10 mouse cellular contexts compared by ENCODE assay signal in genomic region chr2:166324954-166325353, GRCm38 (mm10).
A peak's percentile ranks its signal among the peaks of the same experiment; 100 is the strongest.
DNase-seq lines count a peak whose midpoint lies in the region; ATAC-seq and TF ChIP-seq lines count a peak whose summit lies in the region.
"Had no signal": no experiment of that assay in that cellular context is flagged by ENCODE, and none has a peak within 500 bp of the region (broad histone marks: within the 10 kb centered on the region; RNA-seq: fewer than 3 reads in every experiment).

No protein-coding gene starts in this region.

- no peak overlapping the region; the same call in 1 of the 2 replicates for H3K9ac ChIP-seq in heart, embryonic 14.5 days (ENCODE audit: low read length)
- 0 out of 2 replicates have a peak overlapping the region, but pooled peaks have one; percentile 7 for H3K9ac ChIP-seq in lung, embryonic 16.5 days (ENCODE audit: low read length)
- H3K9ac ChIP-seq in hindbrain, embryonic 14.5 days = no peak overlapping the region
- H3K9ac ChIP-seq in stomach, embryonic 16.5 days (ENCODE audit: low read length) = no peak overlapping the region

- peak overlapping the region; percentile 7; the same call in 1 of the 2 replicates for H3K4me2 ChIP-seq in heart, embryonic 14.5 days (ENCODE audit: low read length)
- H3K4me2 ChIP-seq in lung, embryonic 16.5 days (ENCODE audit: low read depth, low read length) = no peak overlapping the region
- no peak overlapping the region for H3K4me2 ChIP-seq in hindbrain, embryonic 14.5 days (replicated peaks)
- no peak overlapping the region for H3K4me2 ChIP-seq in stomach, embryonic 16.5 days (ENCODE audit: low read depth, low read length)

- H3K36me3 ChIP-seq in heart, embryonic 14.5 days (ENCODE audit: control insufficient read depth, insufficient read depth, low read length) = no peaks in the 10 kb centered on the region
- H3K36me3 ChIP-seq in lung, embryonic 16.5 days (ENCODE audit: control insufficient read depth, insufficient read depth, low read length) = no peaks in the 10 kb centered on the region
- H3K36me3 ChIP-seq in hindbrain, embryonic 14.5 days (replicated peaks; ENCODE audit: control insufficient read depth, insufficient read depth) = no peaks in the 10 kb centered on the region
- H3K36me3 ChIP-seq in stomach, embryonic 16.5 days (ENCODE audit: control insufficient read depth, insufficient read depth, low read length) = no peaks in the 10 kb centered on the region

- H3K4me1 ChIP-seq in heart, embryonic 14.5 days (ENCODE audit: control insufficient read depth in 2 of 2, insufficient read depth in 2 of 2, low read length in 2 of 2) = peaks cover 21 to 38% of the 10 kb centered on the region in 2 experiments
- H3K4me1 ChIP-seq in lung, embryonic 16.5 days (replicated peaks; ENCODE audit: control insufficient read depth, insufficient read depth, low read length) = peaks cover 24% of the 10 kb centered on the region
- no peaks in the 10 kb centered on the region for H3K4me1 ChIP-seq in lung, adult 2 months (ENCODE audit: control insufficient read depth, insufficient read depth, low read length)
- peaks cover 23% of the 10 kb centered on the region for H3K4me1 ChIP-seq in hindbrain, embryonic 14.5 days (replicated peaks; ENCODE audit: control insufficient read depth, insufficient read depth, low read length)
- H3K4me1 ChIP-seq in stomach, embryonic 16.5 days (ENCODE audit: control insufficient read depth, insufficient read depth, low read length) = peaks cover 29% of the 10 kb centered on the region

- no peaks in the 10 kb centered on the region for H3K9me3 ChIP-seq in heart, embryonic 14.5 days (ENCODE audit: control insufficient read depth, low read length)
- no peaks in the 10 kb centered on the region for H3K9me3 ChIP-seq in lung, embryonic 16.5 days (ENCODE audit: control insufficient read depth, low read length)
- H3K9me3 ChIP-seq in hindbrain, embryonic 14.5 days (ENCODE audit: control insufficient read depth, low read length) = no peaks in the 10 kb centered on the region
- no peaks in the 10 kb centered on the region for H3K9me3 ChIP-seq in stomach, embryonic 16.5 days (replicated peaks; ENCODE audit: control insufficient read depth, low read length)

- H3K27ac ChIP-seq in heart, embryonic 14.5 days (replicated peaks in 1 of 2; ENCODE audit: control insufficient read depth in 1 of 2, insufficient read depth in 1 of 2, low read depth in 2 of 2, low read length in 2 of 2) = peak overlapping the region; percentile 31 to 34; a peak in 3 of 4 replicates
- no peak overlapping the region for H3K27ac ChIP-seq in lung, embryonic 16.5 days (ENCODE audit: low read length)
- no peak overlapping the region; the same call in 1 of the 2 replicates for H3K27ac ChIP-seq in hindbrain, embryonic 14.5 days
- H3K27ac ChIP-seq in stomach, embryonic 16.5 days (ENCODE audit: low read length) = peak overlapping the region; percentile 85

- H3K4me3 ChIP-seq in heart, embryonic 14.5 days (ENCODE audit: control insufficient read depth in 1 of 2, insufficient read depth in 1 of 2, low read depth in 1 of 2, low read length in 2 of 2) = no peak overlapping the region
- H3K4me3 ChIP-seq in lung, embryonic 16.5 days (ENCODE audit: low read length) = no peak overlapping the region
- H3K4me3 ChIP-seq in lung, adult 2 months (replicated peaks; ENCODE audit: extremely low read depth, low read depth, low read length) = no peak overlapping the region
- no peak overlapping the region for H3K4me3 ChIP-seq in hindbrain, embryonic 14.5 days (replicated peaks; ENCODE audit: low read length)
- no peak overlapping the region for H3K4me3 ChIP-seq in stomach, embryonic 16.5 days (replicated peaks; ENCODE audit: low read length)

- no peaks in the 10 kb centered on the region for H3K27me3 ChIP-seq in heart, embryonic 14.5 days (ENCODE audit: control insufficient read depth, insufficient read depth, low read length)
- peaks cover 5% of the 10 kb centered on the region; the same call in 1 of the 2 replicates for H3K27me3 ChIP-seq in lung, embryonic 16.5 days (ENCODE audit: control insufficient read depth, insufficient read depth, low read depth, low read length)
- no peaks in the 10 kb centered on the region for H3K27me3 ChIP-seq in hindbrain, embryonic 14.5 days (ENCODE audit: control insufficient read depth, insufficient read depth, low read length)
- H3K27me3 ChIP-seq in stomach, embryonic 16.5 days (ENCODE audit: control insufficient read depth, insufficient read depth, low read length) = no peaks in the 10 kb centered on the region

- 64% methylated on average over 3 of the region's 3 CpGs for WGBS in heart, embryonic 14.5 days
- WGBS in lung, embryonic 16.5 days = 41% methylated on average over 3 of the region's 3 CpGs
- 62% methylated on average over 3 of the region's 3 CpGs for WGBS in lung, adult 2 months
- WGBS in hindbrain, embryonic 14.5 days = 53% methylated on average over 3 of the region's 3 CpGs
- WGBS in stomach, embryonic 16.5 days = 31% methylated on average over 3 of the region's 3 CpGs

- no peak for TF ChIP-seq POLR2A in lung, adult 2 months (IDR thresholded peaks at IDR 0.05; ENCODE audit: borderline replicate concordance, extremely low read depth, low read depth, low read length)

- ATAC-seq in heart, embryonic 14.5 days (ENCODE audit: insufficient number of reproducible peaks, insufficient read depth, low FRiP score, low read depth) = no peak
- ATAC-seq in lung, embryonic 16.5 days (ENCODE audit: low read depth) = peak; percentile 10; the same call in 1 of the 2 replicates
- ATAC-seq in hindbrain, embryonic 14.5 days (ENCODE audit: low FRiP score) = 0 out of 2 replicates have a peak, but pooled peaks have one; percentile 27
- no peak; the same call in 1 of the 2 replicates for ATAC-seq in stomach, embryonic 16.5 days (ENCODE audit: insufficient read depth, low FRiP score)
- ATAC-seq in frontal cortex, adult (ENCODE audit: low TSS enrichment) = no peak

- no peak for DNase-seq in heart, adult 9 months (ENCODE audit: low spot score in 2 of 2)
- no peak for DNase-seq in lung, adult 2 months
- no peak for DNase-seq in hindbrain, embryonic 14.5 days (ENCODE audit: low spot score)
- DNase-seq: cerebellum, adult 9-11 months; gastrocnemius, postnatal 25 days; lung, adult 18-20 months had no signal

- TF ChIP-seq CTCF in lung, adult 2 months (IDR thresholded peaks at IDR 0.05; ENCODE audit: insufficient read depth, low read length) = no peak

Comparison
In these comparisons a context has a peak if more than half of its experiments do, and no peak if none do; other contexts are left out.
1. ATAC-seq: peak in lung, embryonic 16.5 days (single experiment) and hindbrain, embryonic 14.5 days (single experiment); none in heart, embryonic 14.5 days (single experiment), stomach, embryonic 16.5 days (single experiment) and frontal cortex, adult (single experiment).
2. H3K27ac ChIP-seq: peak in heart, embryonic 14.5 days (2 of 2) and stomach, embryonic 16.5 days (single experiment); none in lung, embryonic 16.5 days (single experiment) and hindbrain, embryonic 14.5 days (single experiment).